Mouse (Mus musculus): ENCODE results near the gene Hat1. TPM values are rescaled to one million over a fixed set of nuclear protein-coding genes. Genes with fewer than 3 reads are reported as not detected.

Hat1 gene
- polyA plus RNA-seq, 2 experiments: 67.3 to 97.1 TPM

GRCm38 (mm10) chr2:71349511-71349910 is 39.2 kb upstream of the Hat1 start:
- no peak overlapping the region for H3K4me3 ChIP-seq (replicated peaks; ENCODE audit: low read length)
- H3K9ac ChIP-seq (ENCODE audit: low read depth, low read length, severe bottlenecking): no peak overlapping the region
- ATAC-seq (ENCODE audit: low FRiP score, low read depth) (no peak), DNase-seq (ENCODE audit: low spot score) (no peak)
- 66% methylated on average over 2 of the region's 2 CpGs for WGBS
- no peak for TF ChIP-seq POLR2A (IDR thresholded peaks at IDR 0.05; ENCODE audit: borderline replicate concordance, extremely low read depth, insufficient read depth, insufficient read length)
- no peak overlapping the region for H3K27ac ChIP-seq (replicated peaks; ENCODE audit: low read depth, low read length)
- no peaks in the 10 kb centered on the region for H3K9me3 ChIP-seq (ENCODE audit: control insufficient read depth, low read length)
- no peaks in the 10 kb centered on the region for H3K36me3 ChIP-seq (ENCODE audit: control insufficient read depth, insufficient read depth, low read length)
- no peaks in the 10 kb centered on the region for H3K4me1 ChIP-seq (ENCODE audit: control insufficient read depth, insufficient read depth, low read length)
- H3K4me2 ChIP-seq (replicated peaks; ENCODE audit: low read depth, low read length, severe bottlenecking): no peak overlapping the region
- H3K27me3 ChIP-seq (ENCODE audit: control insufficient read depth, insufficient read depth, low read length): no peaks in the 10 kb centered on the region

DNA sequence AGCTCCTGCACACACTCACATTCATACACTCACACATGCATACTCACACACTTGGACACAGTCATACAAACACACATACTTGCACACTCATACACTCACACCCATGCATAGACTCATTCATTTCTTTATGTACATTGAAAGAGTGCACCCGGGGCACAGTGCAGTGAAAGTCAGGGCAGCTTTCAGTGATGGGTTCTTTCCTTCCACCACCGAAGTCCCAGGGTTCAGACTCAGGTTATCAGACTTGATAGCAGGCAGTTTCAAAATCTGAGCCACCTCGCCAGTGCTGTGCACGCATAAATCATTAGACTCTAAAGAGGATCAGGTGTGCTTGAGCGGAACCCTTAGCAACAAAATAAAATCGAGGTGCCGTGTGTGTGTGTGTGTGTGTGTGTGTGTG is 38.6 kb upstream of the Hat1 start:
- Histone ChIP-seq H3K9me3 (ENCODE audit: control insufficient read depth, low read length) (no peaks in the 10 kb centered on the region), H3K27me3 (ENCODE audit: control insufficient read depth, insufficient read depth, low read length) (no peaks in the 10 kb centered on the region), H3K4me3 (replicated peaks; ENCODE audit: low read length) (no peak overlapping the region), H3K36me3 (ENCODE audit: control insufficient read depth, insufficient read depth, low read length) (no peaks in the 10 kb centered on the region), H3K9ac (ENCODE audit: low read depth, low read length, severe bottlenecking) (no peak overlapping the region), H3K4me2 (replicated peaks; ENCODE audit: low read depth, low read length, severe bottlenecking) (no peak overlapping the region), H3K4me1 (ENCODE audit: control insufficient read depth, insufficient read depth, low read length) (no peaks in the 10 kb centered on the region), H3K27ac (replicated peaks; ENCODE audit: low read depth, low read length) (no peak overlapping the region)
- no peak for TF ChIP-seq POLR2A (IDR thresholded peaks at IDR 0.05; ENCODE audit: borderline replicate concordance, extremely low read depth, insufficient read depth, insufficient read length)
- DNase-seq (ENCODE audit: low spot score): no peak
- ATAC-seq (ENCODE audit: low FRiP score, low read depth): no peak
- WGBS: 69% methylated on average over 6 of the region's 7 CpGs

DNA sequence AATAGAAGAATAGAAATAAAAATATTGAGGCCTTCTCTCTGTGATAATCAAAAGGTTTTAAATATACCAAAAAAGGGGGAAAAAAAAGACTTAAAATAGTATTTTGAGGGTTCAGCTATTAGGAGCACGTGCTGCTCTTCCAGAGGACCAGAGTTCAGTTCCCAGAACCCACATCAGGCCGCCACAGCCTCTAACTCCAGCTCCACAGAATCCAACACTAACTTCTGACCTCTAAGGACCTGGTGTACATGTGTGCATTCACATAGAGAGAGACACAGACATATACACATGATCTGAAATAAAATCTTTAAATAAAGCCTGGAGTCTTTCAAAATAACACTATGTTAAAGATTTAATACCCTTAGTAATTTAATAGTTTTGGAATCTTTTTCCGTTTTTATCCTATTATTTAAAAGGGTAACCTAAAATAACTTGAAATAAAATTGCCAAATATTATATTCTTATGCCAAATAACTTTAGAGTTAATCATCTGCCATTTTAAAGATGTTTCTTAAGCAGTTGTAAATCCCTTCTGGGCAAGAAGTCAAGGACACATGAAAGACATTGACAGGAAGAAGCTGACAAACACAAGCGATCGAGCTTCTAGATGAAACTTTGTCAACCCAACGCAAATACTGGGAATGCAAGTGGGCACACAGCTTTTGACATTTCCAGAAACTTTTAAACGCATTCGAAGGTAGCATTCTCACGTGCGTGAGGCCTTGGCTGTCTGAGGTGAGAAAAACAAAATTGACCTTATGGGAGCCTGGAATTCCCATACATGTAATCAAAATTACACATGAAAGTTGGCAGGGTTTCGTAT is 37.6 kb upstream of the Hat1 start:
- Histone ChIP-seq H3K27me3 (ENCODE audit: control insufficient read depth, insufficient read depth, low read length) (no peaks in the 10 kb centered on the region), H3K9me3 (ENCODE audit: control insufficient read depth, low read length) (no peaks in the 10 kb centered on the region)
- WGBS: 83% methylated on average over 11 of the region's 11 CpGs

DNA sequence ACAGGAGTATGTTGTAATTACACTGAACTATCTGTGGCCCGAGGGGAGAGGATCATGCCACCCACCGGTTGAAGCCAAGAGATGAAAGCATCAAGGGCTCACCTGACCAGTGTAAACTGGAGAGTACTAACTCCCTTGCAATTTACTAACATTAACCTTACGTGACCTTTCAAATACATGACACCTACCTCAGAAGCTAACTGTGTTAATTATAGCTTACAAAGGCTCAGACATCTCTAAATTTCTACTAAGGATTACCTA is 37.1 kb upstream of the Hat1 start:
- DNase-seq (ENCODE audit: low spot score) (no peak), ATAC-seq (ENCODE audit: low FRiP score, low read depth) (no peak)
- H3K27me3 ChIP-seq (ENCODE audit: control insufficient read depth, insufficient read depth, low read length): no peaks in the 10 kb centered on the region
- no peaks in the 10 kb centered on the region for H3K9me3 ChIP-seq (ENCODE audit: control insufficient read depth, low read length)
- no peaks in the 10 kb centered on the region for H3K4me1 ChIP-seq (ENCODE audit: control insufficient read depth, insufficient read depth, low read length)
- H3K4me3 ChIP-seq (replicated peaks; ENCODE audit: low read length): no peak overlapping the region
- TF ChIP-seq POLR2A (IDR thresholded peaks at IDR 0.05; ENCODE audit: borderline replicate concordance, extremely low read depth, insufficient read depth, insufficient read length): no peak
- no peak overlapping the region for H3K9ac ChIP-seq (ENCODE audit: low read depth, low read length, severe bottlenecking)
- H3K27ac ChIP-seq (replicated peaks; ENCODE audit: low read depth, low read length): no peak overlapping the region
- 75% methylated on average over 3 of the region's 3 CpGs for WGBS
- H3K4me2 ChIP-seq (replicated peaks; ENCODE audit: low read depth, low read length, severe bottlenecking): no peak overlapping the region
- H3K36me3 ChIP-seq (ENCODE audit: control insufficient read depth, insufficient read depth, low read length): no peaks in the 10 kb centered on the region

More for the DNA sequence above, 37.6 kb upstream of the Hat1 start:
- no peak overlapping the region for H3K4me3 ChIP-seq (replicated peaks; ENCODE audit: low read length)
- no peak overlapping the region for H3K4me2 ChIP-seq (replicated peaks; ENCODE audit: low read depth, low read length, severe bottlenecking)
- ATAC-seq (ENCODE audit: low FRiP score, low read depth) (no peak), DNase-seq (ENCODE audit: low spot score) (no peak)
- H3K36me3 ChIP-seq (ENCODE audit: control insufficient read depth, insufficient read depth, low read length): no peaks in the 10 kb centered on the region
- no peaks in the 10 kb centered on the region for H3K4me1 ChIP-seq (ENCODE audit: control insufficient read depth, insufficient read depth, low read length)
- H3K9ac ChIP-seq (ENCODE audit: low read depth, low read length, severe bottlenecking): no peak overlapping the region
- TF ChIP-seq POLR2A (IDR thresholded peaks at IDR 0.05; ENCODE audit: borderline replicate concordance, extremely low read depth, insufficient read depth, insufficient read length): no peak
- no peak overlapping the region for H3K27ac ChIP-seq (replicated peaks; ENCODE audit: low read depth, low read length)

GRCm38 (mm10) chr2:71353306-71354054 is 35.3 kb upstream of the Hat1 start:
- Histone ChIP-seq H3K9ac (ENCODE audit: low read depth, low read length, severe bottlenecking) (no peak overlapping the region), H3K36me3 (ENCODE audit: control insufficient read depth, insufficient read depth, low read length) (no peaks in the 10 kb centered on the region), H3K4me1 (ENCODE audit: control insufficient read depth, insufficient read depth, low read length) (no peaks in the 10 kb centered on the region), H3K4me2 (replicated peaks; ENCODE audit: low read depth, low read length, severe bottlenecking) (no peak overlapping the region), H3K9me3 (ENCODE audit: control insufficient read depth, low read length) (no peaks in the 10 kb centered on the region), H3K4me3 (replicated peaks; ENCODE audit: low read length) (no peak overlapping the region), H3K27ac (replicated peaks; ENCODE audit: low read depth, low read length) (no peak overlapping the region), H3K27me3 (ENCODE audit: control insufficient read depth, insufficient read depth, low read length) (no peaks in the 10 kb centered on the region)
- DNase-seq (ENCODE audit: low spot score): no peak
- ATAC-seq (ENCODE audit: low FRiP score, low read depth): no peak
- WGBS: 55% methylated on average over 10 of the region's 10 CpGs
- no peak for TF ChIP-seq POLR2A (IDR thresholded peaks at IDR 0.05; ENCODE audit: borderline replicate concordance, extremely low read depth, insufficient read depth, insufficient read length)
